Mouse (Mus musculus): Measurements from ENCODE around the gene Ewsr1.

- TF ChIP-seq POLR2A (IDR thresholded peaks at IDR 0.05; ENCODE audit: control insufficient read depth, low read depth, low read length) (no peak), CTCF (IDR thresholded peaks at IDR 0.05; ENCODE audit: control insufficient read depth, insufficient read depth, insufficient replicate concordance, low read depth, low read length) (no peak)
These were observed 9.9 kb downstream of the Ewsr1 start for GRCm38 (mm10) chr11:5089147-5089546.
